37 mouse cellular contexts compared by ENCODE assay signal in genomic region chr12:84068296-84068695, GRCm38 (mm10). TPM values are rescaled to one million over a fixed set of nuclear protein-coding genes. Genes with fewer than 3 reads are reported as not detected.
"Had no signal": no experiment of that assay in that cellular context is flagged by ENCODE, and none has a peak within 500 bp of the region (broad histone marks: within the 10 kb centered on the region; RNA-seq: fewer than 3 reads in every experiment).

No protein-coding gene starts in this region.

- H3K36me3 ChIP-seq: heart, embryonic 10.5 days; heart, embryonic 12.5 days; hindbrain, embryonic 13.5 days; hindbrain, embryonic 15.5 days; kidney, embryonic 15.5 days; limb, embryonic 12.5 days had no signal

- H3K27ac ChIP-seq: heart, embryonic 10.5 days; hindbrain, embryonic 13.5 days; hindbrain, embryonic 15.5 days; hindbrain, postnatal 0 days; kidney, embryonic 15.5 days; kidney, postnatal 0 days; limb, embryonic 12.5 days had no signal

- H3K9ac ChIP-seq: forebrain, postnatal 0 days; heart, embryonic 12.5 days; hindbrain, embryonic 13.5 days; hindbrain, embryonic 15.5 days; kidney, embryonic 15.5 days; limb, embryonic 12.5 days had no signal

- H3K4me3 ChIP-seq: heart, embryonic 10.5 days; heart, embryonic 12.5 days; hindbrain, embryonic 13.5 days; hindbrain, embryonic 15.5 days; kidney, embryonic 15.5 days had no signal

- H3K4me2 ChIP-seq: kidney, embryonic 15.5 days; limb, embryonic 12.5 days; liver, embryonic 11.5 days had no signal

- H3K4me1 ChIP-seq: hindbrain, embryonic 15.5 days; limb, embryonic 12.5 days had no signal

- H3K9me3 ChIP-seq: heart, embryonic 10.5 days; heart, embryonic 12.5 days; hindbrain, embryonic 13.5 days; hindbrain, embryonic 15.5 days; kidney, embryonic 15.5 days; limb, embryonic 12.5 days had no signal

- DNase-seq: forebrain, postnatal 0 days; gastrocnemius, postnatal 14 days; gastrocnemius, postnatal 36 days; heart, adult 18-20 months; heart, postnatal 10 days; kidney, adult 11 months; kidney, postnatal 14 days; layer of hippocampus, adult 9-11 months; layer of hippocampus, postnatal 36 days; left cerebral cortex, postnatal 4 days; liver had no signal

- ATAC-seq: forebrain, postnatal 0 days; hindbrain, postnatal 0 days had no signal

RNA-seq across cellular contexts. Expression of gene Acot5, which starts 0.8 kb away (rescaled TPM):
- total RNA-seq: gastrocnemius, adult 18-20 months; gastrocnemius, postnatal 36 days; heart, adult 8-10 months; heart, postnatal 10 days; heart, postnatal 25 days; hematopoietic stem cell, adult 5-6 weeks had no signal
- polyA plus RNA-seq: heart, embryonic 10.5 days; heart, embryonic 14.5 days; hindbrain, embryonic 11.5 days; hindbrain, embryonic 13.5 days; intestine, embryonic 14.5 days; kidney, embryonic 15.5 days; kidney, postnatal 0 days; limb, embryonic 12.5 days; liver, embryonic 11.5 days had no signal

RNA-seq across cellular contexts. Expression of gene Acot3, which starts 16.4 kb away (rescaled TPM):
- total RNA-seq: gastrocnemius, adult 18-20 months; gastrocnemius, adult 8-10 months; gastrocnemius, postnatal 14 days; gastrocnemius, postnatal 36 days; hematopoietic stem cell, adult 5-6 weeks had no signal
- polyA plus RNA-seq: gonadal fat pad, adult 2 months; large intestine, adult 2 months had no signal

RNA-seq across cellular contexts. Expression of gene Gm49366, which starts 29.6 kb away (rescaled TPM):
- total RNA-seq: forebrain, postnatal 0 days; gastrocnemius, adult 18-20 months; gastrocnemius, adult 8-10 months; gastrocnemius, postnatal 14 days; gastrocnemius, postnatal 36 days; heart, postnatal 10 days; heart, postnatal 25 days; hematopoietic stem cell, adult 5-6 weeks; hindbrain, postnatal 0 days; layer of hippocampus, adult 8-10 months; layer of hippocampus, postnatal 14 days; left cerebral cortex, postnatal 10 days; left cerebral cortex, postnatal 25 days; left cerebral cortex, postnatal 4 days had no signal
- polyA plus RNA-seq: forebrain, postnatal 0 days; gonadal fat pad, adult 2 months; heart, embryonic 10.5 days; heart, embryonic 12.5 days; heart, embryonic 14.5 days; heart, embryonic 16.5 days; hindbrain, embryonic 11.5 days; hindbrain, embryonic 13.5 days; hindbrain, embryonic 15.5 days; hindbrain, postnatal 0 days; intestine, embryonic 14.5 days; kidney, adult 2 months; kidney, embryonic 15.5 days; kidney, postnatal 0 days; large intestine, adult 2 months; limb, embryonic 12.5 days; limb, embryonic 14.5 days; liver, embryonic 11.5 days had no signal
